Mouse (Mus musculus) CH12.LX (cell line): Measurements from ENCODE around the gene Spag7. TPM values are rescaled to one million over a fixed set of nuclear protein-coding genes. Genes with fewer than 3 reads are reported as not detected.

ENCODE experiments used
- DNase-seq: peaks from one replicate; pipeline ENCODE4 v3.0.0-alpha.2; 2013; ENCODE audit errors: extremely low read depth
- H3K27ac ChIP-seq: 2 replicates; pipeline ENCODE4 v1.5.1; 2012; ENCODE audit warnings: low read depth, mild to moderate bottlenecking, control low read depth, moderate library complexity; ENCODE audit not compliant: insufficient read depth
- H3K27me3 ChIP-seq: replicated peaks from 2 replicates; pipeline ENCODE3; 2012; ENCODE audit warnings: inconsistent platforms
- H3K36me3 ChIP-seq, 2 experiments: replicated peaks in 1 of 2; 2 replicates each; pipeline versions ENCODE3 to v1.6.1; 2012; ENCODE audit warnings: inconsistent platforms in 1 of 2, low read length in 1 of 2, mild to moderate bottlenecking in 1 of 2, mixed read lengths in 1 of 2, moderate library complexity in 1 of 2; ENCODE audit not compliant: control insufficient read depth in 1 of 2, insufficient read depth in 1 of 2
- H3K4me1 ChIP-seq, 2 experiments: 2 replicates each; pipeline ENCODE4 v1.6.1; 2012; ENCODE audit warnings: inconsistent platforms in 1 of 2, moderate library complexity in 1 of 2; ENCODE audit not compliant: insufficient read depth in 2 of 2, control insufficient read depth in 1 of 2
- H3K4me2 ChIP-seq: 2 replicates; pipeline ENCODE4 v1.6.1; 2012; ENCODE audit warnings: low read depth, mild to moderate bottlenecking, control low read depth; ENCODE audit not compliant: poor library complexity, insufficient read depth, severe bottlenecking
- H3K4me3 ChIP-seq, 3 experiments: fragments of 150-350 bp in 1 of 3; sonication (generic) in 1 of 3; replicated peaks in 1 of 3; 2 replicates each; pipeline versions ENCODE3 to v1.5.1; 2011 to 2012; ENCODE audit warnings: low read depth in 2 of 3, low read length in 2 of 3, mild to moderate bottlenecking in 2 of 3, moderate library complexity in 2 of 3, control low read depth in 1 of 3, improper control_type of control experiment in 1 of 3, inconsistent platforms in 1 of 3, mixed read lengths in 1 of 3; ENCODE audit not compliant: poor library complexity in 1 of 3
- H3K79me2 ChIP-seq: replicated peaks from 2 replicates; pipeline ENCODE4 v1.6.1; 2012; ENCODE audit warnings: mild to moderate bottlenecking, moderate library complexity; ENCODE audit not compliant: control insufficient read depth, poor library complexity, insufficient read depth, severe bottlenecking; ENCODE audit errors: extremely low read depth
- H3K9ac ChIP-seq: 2 replicates; pipeline ENCODE4 v1.6.1; 2012; ENCODE audit warnings: low read depth, mild to moderate bottlenecking, control low read depth, moderate library complexity; ENCODE audit not compliant: insufficient read depth
- H3K9me3 ChIP-seq: replicated peaks from 2 replicates; pipeline ENCODE3; 2012; ENCODE audit warnings: low read length, inconsistent platforms, mixed read lengths
- CHD1 ChIP-seq: IDR thresholded peaks from 2 replicates; pipeline ENCODE4 v1.6.1; 2012; ENCODE audit warnings: low read depth, low read length, improper control_type of control experiment, inconsistent platforms
- CHD2 ChIP-seq: IDR thresholded peaks from 2 replicates; pipeline ENCODE4 v1.6.1; 2011; ENCODE audit warnings: low read length, improper control_type of control experiment
- EP300 ChIP-seq: IDR thresholded peaks from 2 replicates; pipeline ENCODE4 v1.6.1; 2011; ENCODE audit warnings: low read length, improper control_type of control experiment
- ETS1 ChIP-seq: conservative IDR thresholded peaks from 2 replicates; pipeline ENCODE4 v1.6.1; 2012; ENCODE audit warnings: low read depth, mild to moderate bottlenecking, inconsistent platforms, low read length, improper control_type of control experiment, moderate library complexity
- HCFC1 ChIP-seq: IDR thresholded peaks from 2 replicates; pipeline ENCODE4 v1.6.1; 2012; ENCODE audit warnings: low read depth, mild to moderate bottlenecking, inconsistent platforms, low read length, improper control_type of control experiment
- IRF4 ChIP-seq: IDR thresholded peaks from 2 replicates; pipeline ENCODE4 v1.6.1; 2014; ENCODE audit warnings: low read depth, mild to moderate bottlenecking, inconsistent platforms, low read length, improper control_type of control experiment
- JUN ChIP-seq: IDR thresholded peaks from 2 replicates; pipeline ENCODE4 v1.6.1; 2011; ENCODE audit warnings: low read depth, mild to moderate bottlenecking, low read length, improper control_type of control experiment, moderate library complexity; ENCODE audit not compliant: insufficient read depth
- JUND ChIP-seq: conservative IDR thresholded peaks from 2 replicates; pipeline ENCODE4 v1.6.1; 2011; ENCODE audit warnings: low read depth, low read length, improper control_type of control experiment
- MAX ChIP-seq: IDR thresholded peaks from 2 replicates; pipeline ENCODE4 v1.6.1; 2011; ENCODE audit warnings: low read length, improper control_type of control experiment
- MXI1 ChIP-seq: IDR thresholded peaks from 2 replicates; pipeline ENCODE4 v1.6.1; 2011; ENCODE audit warnings: mild to moderate bottlenecking, low read depth, low read length, improper control_type of control experiment
- MYC ChIP-seq: IDR thresholded peaks from 2 replicates; pipeline ENCODE4 v1.6.1; 2011; ENCODE audit warnings: low read depth, mild to moderate bottlenecking, improper control_type of control experiment, low read length
- NELFE ChIP-seq: IDR thresholded peaks from 2 replicates; pipeline ENCODE4 v1.6.1; 2011; ENCODE audit warnings: low read depth, low read length, improper control_type of control experiment
- NRF1 ChIP-seq: IDR thresholded peaks from 2 replicates; pipeline ENCODE4 v1.6.1; 2014; ENCODE audit warnings: low read depth, mild to moderate bottlenecking, inconsistent platforms, low read length, improper control_type of control experiment, moderate library complexity
- POLR2A ChIP-seq: IDR thresholded peaks from 2 replicates; pipeline ENCODE4 v1.6.1; 2011; ENCODE audit warnings: low read depth, mild to moderate bottlenecking, improper control_type of control experiment, low read length
- POLR2AphosphoS2 ChIP-seq: IDR thresholded peaks from 2 replicates; pipeline ENCODE4 v1.6.1; 2011; ENCODE audit warnings: low read depth, low read length, improper control_type of control experiment
- SMC3 ChIP-seq: IDR thresholded peaks from 2 replicates; pipeline ENCODE4 v1.6.1; 2011; ENCODE audit warnings: low read depth, low read length, improper control_type of control experiment
- ZMIZ1 ChIP-seq: IDR thresholded peaks from 2 replicates; pipeline ENCODE4 v1.6.1; 2012; ENCODE audit warnings: low read depth, mild to moderate bottlenecking, inconsistent platforms, low read length, improper control_type of control experiment
- dilution Hi-C: fragments of 300-500 bp; cut with MboI; formaldehyde crosslinking; loops from 2 replicates; pipeline ENCODE4 v1.14.3; 2020; ENCODE audit warnings: low sequenced_read_pairs; ENCODE audit not compliant: extremely low pct_unique_long_range_greater_than_20kb, extremely low pct_ligation_motif_present
- in situ Hi-C: fragments of 300-500 bp; cut with MboI; formaldehyde crosslinking; loops from 3 replicates; pipeline ENCODE4 v1.14.3; 2019; ENCODE audit warnings: low sequenced_read_pairs, low pct_ligation_motif_present, low pct_unique_long_range_greater_than_20kb, mixed read lengths
- polyA plus RNA-seq: library from polyadenylated mRNA; unstranded; fragments of >175 nt; gene quantifications from 2 replicates; pipeline ENCODE4 v1.2.1, GENCODE M21; 2012; ENCODE audit warnings: low read depth; ENCODE audit not compliant: insufficient read length
- total RNA-seq, 2 experiments: library from RNA; depleted of rRNA; stranded (reverse); fragments of 300-350 nt in 1 of 2; fragments of >200 nt in 1 of 2; gene quantifications; 2 replicates each; pipeline ENCODE4 v1.2.3; 2012 to 2014

The Spag7 gene
- total and polyA plus RNA-seq, 3 experiments = 93.5 to 120 (median 105) TPM

- Histone ChIP-seq H3K4me1 (peaks cover 25 to 56% of the 10 kb centered on the region in 2 experiments), H3K36me3 (peaks cover 48 to 66% of the 10 kb centered on the region in 2 experiments), H3K4me3 (no peak overlapping the region), H3K9me3 (no peaks in the 10 kb centered on the region), H3K79me2 (peaks cover 75% of the 10 kb centered on the region), H3K27me3 (no peaks in the 10 kb centered on the region), H3K27ac (peak overlapping the region; percentile 3; the same call in 1 of the 2 replicates), H3K4me2 (peak overlapping the region; percentile 95), H3K9ac (no peak overlapping the region; the same call in 1 of the 2 replicates)
- in situ Hi-C loops = no loop called here
- peak; percentile 15 for DNase-seq
- dilution Hi-C loops = no loop called here
- TF ChIP-seq NELFE = no peak
- TF ChIP-seq SMC3 = no peak
- peak; percentile 17 for TF ChIP-seq POLR2AphosphoS2
- TF ChIP-seq HCFC1 = no peak
- TF ChIP-seq POLR2A = peak; percentile 47; the same call in 1 of the 2 replicates
Observed at GRCm38 (mm10) chr11:70649185-70649734, 20.0 kb downstream of the Spag7 start.

GRCm38 (mm10) chr11:70648512-70648911 is 20.7 kb downstream of the Spag7 start:
- Histone ChIP-seq H3K9ac (peak overlapping the region; percentile 94), H3K79me2 (peaks cover 67% of the 10 kb centered on the region), H3K36me3 (peaks cover 49 to 73% of the 10 kb centered on the region in 2 experiments), H3K27me3 (no peaks in the 10 kb centered on the region), H3K4me2 (peak overlapping the region; percentile 95), H3K9me3 (no peaks in the 10 kb centered on the region), H3K27ac (0 out of 2 replicates have a peak overlapping the region, but pooled peaks have one; percentile 2), H3K4me1 (peaks cover 25 to 56% of the 10 kb centered on the region in 2 experiments), H3K4me3 (peak overlapping the region; percentile 66 to 89 (median 67))
- peak; percentile 84 for TF ChIP-seq IRF4
- no peak for TF ChIP-seq MAX
- TF ChIP-seq CHD2 = peak; percentile 49; the same call in 1 of the 2 replicates
- no peak for TF ChIP-seq MXI1
- peak; percentile 77 for TF ChIP-seq EP300
- peak; percentile 46; the same call in 1 of the 2 replicates for TF ChIP-seq MYC
- TF ChIP-seq POLR2AphosphoS2 = peak; percentile 18; the same call in 1 of the 2 replicates
- no peak for TF ChIP-seq NRF1
- peak; percentile 33; the same call in 1 of the 2 replicates for TF ChIP-seq ETS1
- TF ChIP-seq JUN = 0 out of 2 replicates have a peak, but pooled peaks have one; percentile 45
- TF ChIP-seq JUND = peak; percentile 70
- peak; percentile 19; the same call in 1 of the 2 replicates for TF ChIP-seq CHD1
- no peak for TF ChIP-seq HCFC1
- TF ChIP-seq ZMIZ1 = peak; percentile 40
- peak; percentile 77 for DNase-seq
- in situ Hi-C loops = no loop called here
- dilution Hi-C loops = no loop called here
